Mouse (Mus musculus): ENCODE measurements around the gene Popdc3.

- TF ChIP-seq POLR2A (IDR thresholded peaks at IDR 0.05; ENCODE audit: borderline replicate concordance, low read depth, low read length): no peak
- no peak for TF ChIP-seq CTCF (IDR thresholded peaks at IDR 0.05; ENCODE audit: low read depth, low read length)
Measured at GRCm38 (mm10) chr10:45363396-45363795, 185.5 kb downstream of the Popdc3 start.

Data from bone marrow macrophage, adult 2 months (primary cell).